Mouse (Mus musculus) midbrain, embryonic 10.5 days (tissue): ENCODE results near the gene Plekhh2. TPM values are rescaled to one million over a fixed set of nuclear protein-coding genes. Genes with fewer than 3 reads are reported as not detected.
A peak's percentile ranks its signal among the peaks of the same experiment; 100 is the strongest.

Experiments
- DNase-seq: peaks from one replicate; pipeline ENCODE4 v3.0.0-alpha.2; 2017; ENCODE audit warnings: low spot score
- H3K27ac ChIP-seq: fragments of 300-500 bp; sonication (generic); replicated peaks from 2 replicates; pipeline ENCODE4 v1.5.1; 2016; ENCODE audit warnings: mild to moderate bottlenecking
- H3K27me3 ChIP-seq: fragments of 300-500 bp; sonication (generic); 2 replicates; pipeline ENCODE4 v1.6.1; 2016; ENCODE audit warnings: low read depth, mild to moderate bottlenecking; ENCODE audit not compliant: poor library complexity, severe bottlenecking
- H3K36me3 ChIP-seq: fragments of 300-500 bp; sonication (generic); 2 replicates; pipeline ENCODE4 v1.6.1; 2016; ENCODE audit warnings: mild to moderate bottlenecking, moderate library complexity
- H3K4me1 ChIP-seq: fragments of 300-500 bp; sonication (generic); 2 replicates; pipeline ENCODE4 v1.6.1; 2016
- H3K4me3 ChIP-seq: fragments of 300-500 bp; sonication (generic); 2 replicates; pipeline ENCODE4 v1.5.1; 2016; ENCODE audit warnings: mild to moderate bottlenecking, moderate library complexity
- H3K9me3 ChIP-seq: fragments of 300-500 bp; sonication (generic); replicated peaks from 2 replicates; pipeline ENCODE4 v1.6.1; 2016; ENCODE audit warnings: mild to moderate bottlenecking
- WGBS: fragments of 180-500 bp; shearing (Covaris S2); methylation state at CpG from one replicate; pipeline ENCODE4 v1.1.7; 2016; 5-methylcytosine and 5-hydroxymethylcytosine counted together
- polyA plus RNA-seq: library from polyadenylated mRNA; unstranded; fragments of >200 nt; fragmentation: Nextera tagmentation; extraction: Ambion mirVana; gene quantifications from 2 replicates; pipeline ENCODE4 v1.2.1, GENCODE M21; 2016

Gene Plekhh2
- polyA plus RNA-seq, 1 experiment from 2014 or later: 2.9 TPM

DNA sequence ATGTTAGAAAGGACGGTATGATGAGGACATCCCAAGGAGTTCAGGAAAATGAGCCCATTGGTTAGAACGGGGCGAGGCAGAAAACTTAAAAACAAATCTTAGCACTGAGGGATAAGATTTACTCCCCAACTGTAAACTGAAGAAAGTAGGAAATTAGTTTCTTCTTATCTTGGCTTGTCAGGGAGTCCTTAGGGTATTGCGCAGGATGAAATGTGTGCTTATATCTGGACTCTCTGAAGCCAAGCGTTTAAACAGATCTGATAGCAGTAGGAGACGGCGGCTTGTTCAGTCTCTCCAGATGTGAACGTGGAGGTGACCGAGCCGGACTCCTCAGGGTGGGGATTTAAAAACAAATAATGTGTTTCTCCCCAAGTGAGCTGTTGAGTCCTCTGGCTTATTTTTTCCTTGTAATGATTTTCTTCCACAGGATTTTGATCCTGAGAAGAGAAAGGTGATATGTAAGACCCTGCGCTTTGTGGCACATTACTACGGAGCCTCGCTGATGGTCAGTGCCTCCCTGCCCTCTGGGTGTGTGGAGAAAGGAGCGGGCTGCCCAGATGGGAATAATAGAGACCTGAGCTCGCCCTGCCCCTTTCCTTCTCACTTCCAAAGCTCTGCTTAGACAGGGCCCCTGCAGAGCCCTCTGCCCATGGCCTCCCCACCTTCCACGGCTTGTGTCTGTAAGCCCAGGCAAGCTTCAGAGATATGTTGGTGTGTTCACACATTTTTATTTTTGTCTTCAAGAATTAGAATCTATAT is 132.8 kb downstream of the Plekhh2 start:
- DNase-seq: peak; percentile 26
- H3K4me3 ChIP-seq: no peak overlapping the region
- peaks cover 34% of the 10 kb centered on the region for H3K4me1 ChIP-seq
- H3K36me3 ChIP-seq: no peaks in the 10 kb centered on the region
- no peaks in the 10 kb centered on the region for H3K27me3 ChIP-seq
- H3K27ac ChIP-seq: peak overlapping the region; percentile 50
- no peaks in the 10 kb centered on the region for H3K9me3 ChIP-seq
- WGBS: 57% methylated on average over 16 of the region's 16 CpGs

DNA sequence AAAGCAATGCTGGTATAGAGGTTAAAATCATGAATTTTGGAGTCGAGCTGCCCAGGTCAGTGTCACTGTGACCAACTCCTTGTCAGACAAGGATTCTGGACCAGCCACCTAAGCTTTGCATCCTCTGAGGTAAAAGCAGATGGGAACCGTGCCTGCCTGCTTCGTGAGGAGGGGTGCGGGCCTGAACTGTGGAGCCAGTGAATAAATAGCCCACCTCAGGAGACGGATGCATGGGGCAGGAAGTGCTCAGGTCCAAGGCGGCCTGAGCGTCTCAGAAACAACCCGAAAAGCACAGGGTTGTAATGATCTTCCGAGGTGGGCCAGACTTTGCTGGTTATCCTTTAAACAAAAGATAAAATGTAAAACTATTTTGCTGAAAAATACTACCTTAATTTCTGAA is 133.4 kb downstream of the Plekhh2 start:
- 0 out of 2 replicates have a peak, but pooled peaks cover under 1% of the 10 kb centered on the region for H3K36me3 ChIP-seq
- 26% methylated on average over 9 of the region's 9 CpGs for WGBS
- no peaks in the 10 kb centered on the region for H3K9me3 ChIP-seq
- H3K27me3 ChIP-seq: no peaks in the 10 kb centered on the region
- peaks cover 29% of the 10 kb centered on the region for H3K4me1 ChIP-seq
- H3K4me3 ChIP-seq: no peak overlapping the region
- DNase-seq: no peak
- peak overlapping the region; percentile 50; the same call in 1 of the 2 replicates for H3K27ac ChIP-seq

DNA sequence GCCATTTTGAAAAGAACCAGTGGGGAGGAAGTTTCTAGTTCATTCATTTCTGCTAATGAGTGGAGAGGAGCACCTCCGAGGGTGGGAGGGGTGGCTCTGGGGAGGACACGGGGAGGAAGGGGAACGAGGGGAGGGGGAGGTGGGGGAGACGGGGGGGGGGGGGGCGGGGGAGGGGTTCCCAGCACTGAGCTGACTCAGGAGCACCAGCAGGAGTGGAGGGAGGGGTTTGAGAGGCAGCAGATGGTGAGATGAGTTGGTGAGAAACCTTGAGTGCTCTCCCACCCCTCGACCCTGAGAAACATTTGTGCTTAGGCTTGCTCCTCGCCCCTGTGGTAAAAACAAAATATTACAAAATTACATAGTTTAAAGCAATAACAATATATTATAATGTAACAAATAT is 134.2 kb downstream of the Plekhh2 start:
- 0 out of 2 replicates have a peak, but pooled peaks cover 2% of the 10 kb centered on the region for H3K36me3 ChIP-seq
- H3K27ac ChIP-seq: no peak overlapping the region; the same call in 1 of the 2 replicates
- H3K27me3 ChIP-seq: no peaks in the 10 kb centered on the region
- no peak overlapping the region for H3K4me3 ChIP-seq
- WGBS: 33% methylated on average over 5 of the region's 7 CpGs
- H3K9me3 ChIP-seq: no peaks in the 10 kb centered on the region
- peaks cover 28% of the 10 kb centered on the region for H3K4me1 ChIP-seq
- DNase-seq: peak; percentile 29

DNA sequence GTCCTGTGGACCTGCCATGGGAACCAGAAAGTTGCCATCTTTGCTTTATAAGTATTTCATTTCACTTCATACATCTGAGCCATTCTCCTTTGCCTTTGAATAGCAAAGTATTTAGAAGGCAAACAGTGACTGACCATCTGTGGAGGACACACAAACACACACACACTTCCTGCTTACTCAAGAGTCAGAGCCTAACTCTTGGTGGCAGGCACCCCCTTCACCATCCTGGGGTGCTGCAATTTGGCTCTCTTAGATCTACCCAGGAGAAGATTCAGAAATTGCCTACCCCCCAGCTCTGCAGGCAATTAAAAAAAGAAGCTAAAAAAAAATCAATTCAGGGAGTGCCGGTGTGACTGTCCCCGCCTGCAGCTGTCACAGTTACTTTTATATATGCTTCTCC is 134.8 kb downstream of the Plekhh2 start:
- 0 out of 2 replicates have a peak, but pooled peaks cover 2% of the 10 kb centered on the region for H3K36me3 ChIP-seq
- no peaks in the 10 kb centered on the region for H3K9me3 ChIP-seq
- H3K27me3 ChIP-seq: no peaks in the 10 kb centered on the region
- no peak for DNase-seq
- H3K4me3 ChIP-seq: no peak overlapping the region
- 0 out of 2 replicates have a peak overlapping the region, but pooled peaks have one; percentile 46 for H3K27ac ChIP-seq
- WGBS: 76% methylated on average over 2 of the region's 2 CpGs
- H3K4me1 ChIP-seq: peaks cover 28% of the 10 kb centered on the region

DNA sequence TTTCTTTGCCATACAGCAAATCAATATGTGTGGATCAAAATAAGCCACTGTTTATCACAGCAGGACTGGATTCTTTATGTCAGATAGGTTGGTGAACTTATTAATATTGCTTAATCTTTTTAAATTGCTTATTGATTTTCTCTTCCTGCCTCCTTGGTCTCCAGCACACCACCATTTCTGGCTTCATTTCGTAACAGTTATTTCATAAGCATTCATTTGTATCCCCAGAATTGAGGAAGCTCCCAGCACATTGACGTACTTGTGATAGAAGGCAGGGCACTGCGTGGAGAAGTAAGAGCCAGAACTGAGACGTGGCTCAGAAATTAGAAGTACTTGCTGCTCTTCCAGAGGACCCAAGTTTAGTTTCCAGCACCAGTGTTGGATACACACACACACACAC is 135.9 kb downstream of the Plekhh2 start:
- Histone ChIP-seq H3K36me3 (peaks cover 2% of the 10 kb centered on the region; the same call in 1 of the 2 replicates), H3K9me3 (no peaks in the 10 kb centered on the region), H3K4me1 (peaks cover 28% of the 10 kb centered on the region), H3K27ac (no peak overlapping the region), H3K4me3 (no peak overlapping the region), H3K27me3 (no peaks in the 10 kb centered on the region)
- no peak for DNase-seq
- WGBS: 91% methylated on average over 4 of the region's 4 CpGs

DNA sequence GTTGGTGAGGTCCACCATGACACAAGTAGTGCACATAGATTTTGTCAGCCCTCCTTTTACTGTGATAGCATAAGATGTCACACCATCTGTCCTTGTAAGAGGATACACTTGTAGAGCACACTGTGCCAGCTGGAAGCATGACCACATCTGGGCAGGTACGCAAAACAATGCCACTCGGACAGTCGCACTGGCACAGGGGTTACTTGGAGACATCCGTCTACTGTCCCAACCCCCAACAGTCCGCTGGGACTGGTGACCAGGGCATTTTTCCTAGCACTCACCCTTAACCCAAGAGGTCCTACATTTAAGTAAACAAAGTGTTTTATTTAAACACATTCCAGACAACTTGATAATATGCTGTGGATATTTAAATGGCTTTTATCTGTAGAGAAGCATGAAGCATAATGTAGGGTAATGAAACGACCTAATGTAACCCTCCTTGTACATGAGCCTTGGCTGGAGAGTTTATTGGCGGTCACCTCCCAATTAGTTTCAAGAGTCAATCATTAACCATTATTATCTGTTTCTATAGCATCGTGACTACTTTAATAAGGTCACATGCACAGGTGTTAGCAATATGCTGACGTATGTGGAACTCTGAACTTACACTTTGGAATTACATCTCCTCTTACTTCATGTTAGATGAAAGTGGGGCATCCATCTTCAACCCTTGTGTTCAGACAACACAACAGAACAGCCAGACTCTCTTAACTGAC is 138.8 kb downstream of the Plekhh2 start:
- Histone ChIP-seq H3K4me3 (no peak overlapping the region), H3K27ac (no peak overlapping the region), H3K4me1 (peaks cover 11% of the 10 kb centered on the region), H3K36me3 (peaks cover 2% of the 10 kb centered on the region; the same call in 1 of the 2 replicates), H3K9me3 (no peaks in the 10 kb centered on the region), H3K27me3 (no peaks in the 10 kb centered on the region)
- no peak for DNase-seq
- 96% methylated on average over 9 of the region's 9 CpGs for WGBS

DNA sequence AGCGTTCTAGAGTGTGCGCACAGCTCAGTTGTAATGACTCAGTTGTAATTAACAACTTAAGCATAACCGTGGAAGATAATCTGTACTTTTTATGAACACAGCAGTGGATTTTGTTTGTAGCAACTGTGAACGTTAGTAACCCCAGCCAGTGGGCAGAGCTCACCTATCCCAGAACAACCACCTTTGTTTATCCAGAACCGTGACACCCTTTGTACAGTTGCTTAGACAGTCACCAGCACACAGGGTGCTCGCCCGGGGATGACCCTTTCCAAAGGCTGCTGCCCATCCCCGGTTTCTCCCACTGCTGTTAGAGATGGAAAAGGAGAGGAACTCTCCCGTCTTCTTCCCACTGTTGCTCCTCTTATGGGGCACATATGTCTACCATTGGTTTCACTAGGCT is 141.8 kb downstream of the Plekhh2 start:
- Histone ChIP-seq H3K9me3 (no peaks in the 10 kb centered on the region), H3K27ac (no peak overlapping the region), H3K27me3 (no peaks in the 10 kb centered on the region), H3K4me3 (no peak overlapping the region), H3K36me3 (peaks cover 2% of the 10 kb centered on the region; the same call in 1 of the 2 replicates), H3K4me1 (peaks cover 11% of the 10 kb centered on the region)
- WGBS: 90% methylated on average over 9 of the region's 9 CpGs
- no peak for DNase-seq

DNA sequence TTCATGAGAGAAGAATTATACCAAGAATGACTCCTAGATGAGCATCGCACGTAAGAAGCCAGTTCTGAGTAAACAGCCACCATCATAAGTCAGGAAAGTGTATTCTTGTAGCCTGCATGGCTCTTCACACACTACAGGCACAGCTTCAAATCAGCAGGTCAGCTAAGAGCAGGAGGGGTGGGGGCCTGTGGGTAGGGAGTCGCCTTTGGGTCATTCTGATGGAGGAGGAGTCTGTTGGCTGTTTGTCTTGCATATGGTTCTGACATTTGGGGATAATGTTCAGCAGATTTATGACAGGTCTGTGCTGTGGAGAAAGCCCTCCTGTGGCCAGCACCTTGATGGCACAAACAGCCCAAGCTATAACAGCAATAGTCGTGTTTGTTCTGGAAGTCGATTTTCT is 144.5 kb downstream of the Plekhh2 start:
- WGBS: 79% methylated on average over 5 of the region's 5 CpGs

DNA sequence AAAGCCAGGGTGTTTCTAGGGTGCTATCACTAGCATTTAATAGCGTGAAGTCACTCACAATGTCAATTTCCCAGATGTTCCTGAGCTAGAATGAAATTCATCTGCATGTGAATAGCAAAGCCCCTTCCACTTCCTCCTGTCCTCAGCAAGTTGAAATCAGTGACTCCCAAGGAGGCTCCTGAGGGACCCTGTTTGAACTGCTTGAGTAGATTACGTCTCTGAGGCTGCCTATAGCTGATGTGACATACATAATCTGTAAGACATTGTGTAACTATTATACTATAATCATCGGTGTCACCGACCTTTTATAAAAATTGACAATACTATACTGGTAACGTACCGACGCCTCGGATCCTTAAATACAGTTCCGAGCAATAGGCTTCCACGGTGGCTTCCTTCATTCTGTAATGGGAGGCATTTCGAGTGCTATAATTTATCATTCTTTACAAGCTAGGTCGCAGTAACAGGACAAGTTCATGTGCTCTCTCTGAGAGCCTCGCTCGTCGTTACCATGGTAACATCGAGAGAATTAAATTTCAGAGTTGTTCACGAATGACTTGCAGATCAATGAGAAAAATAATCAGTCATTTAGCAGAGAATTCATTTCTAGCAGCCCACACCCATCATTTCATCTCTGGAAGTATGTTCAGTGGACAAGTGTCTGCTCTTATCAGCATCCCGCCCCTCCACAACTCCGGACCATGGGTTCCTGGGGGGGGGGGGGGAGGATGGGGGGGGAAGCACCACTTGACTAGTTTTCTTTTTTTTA is 145.1 kb downstream of the Plekhh2 start:
- H3K4me1 ChIP-seq: peaks cover 11% of the 10 kb centered on the region
- no peak for DNase-seq
- no peak overlapping the region for H3K4me3 ChIP-seq
- WGBS: 84% methylated on average over 19 of the region's 19 CpGs
- no peaks in the 10 kb centered on the region for H3K27me3 ChIP-seq
- no peaks in the 10 kb centered on the region; the same call in 1 of the 2 replicates for H3K36me3 ChIP-seq
- no peaks in the 10 kb centered on the region for H3K9me3 ChIP-seq
- no peak overlapping the region for H3K27ac ChIP-seq

More for the DNA sequence above, 144.5 kb downstream of the Plekhh2 start:
- Histone ChIP-seq H3K36me3 (no peaks in the 10 kb centered on the region; the same call in 1 of the 2 replicates), H3K4me1 (peaks cover 11% of the 10 kb centered on the region), H3K4me3 (no peak overlapping the region), H3K27ac (no peak overlapping the region), H3K9me3 (no peaks in the 10 kb centered on the region), H3K27me3 (no peaks in the 10 kb centered on the region)
- no peak for DNase-seq

DNA sequence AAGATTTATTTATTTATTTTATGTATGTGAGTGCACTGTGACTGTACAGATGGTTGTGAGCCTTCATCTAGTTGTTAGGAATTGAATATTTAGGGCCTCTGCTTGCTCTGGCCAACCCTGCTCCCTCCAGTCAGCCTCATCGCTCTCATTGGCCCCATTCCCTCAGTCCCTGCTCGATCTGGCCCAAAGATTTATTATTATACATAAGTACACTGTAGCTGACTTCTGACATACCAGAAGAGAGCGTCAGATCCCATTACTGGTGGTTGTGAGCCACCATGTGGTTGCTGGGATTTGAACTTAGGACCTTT is 145.7 kb downstream of the Plekhh2 start:
- H3K27ac ChIP-seq: no peak overlapping the region
- H3K36me3 ChIP-seq: no peaks in the 10 kb centered on the region; the same call in 1 of the 2 replicates
- DNase-seq: no peak
- peaks cover 11% of the 10 kb centered on the region for H3K4me1 ChIP-seq
- no peaks in the 10 kb centered on the region for H3K27me3 ChIP-seq
- 89% methylated on average over 3 of the region's 3 CpGs for WGBS
- H3K9me3 ChIP-seq: no peaks in the 10 kb centered on the region
- no peak overlapping the region for H3K4me3 ChIP-seq

DNA sequence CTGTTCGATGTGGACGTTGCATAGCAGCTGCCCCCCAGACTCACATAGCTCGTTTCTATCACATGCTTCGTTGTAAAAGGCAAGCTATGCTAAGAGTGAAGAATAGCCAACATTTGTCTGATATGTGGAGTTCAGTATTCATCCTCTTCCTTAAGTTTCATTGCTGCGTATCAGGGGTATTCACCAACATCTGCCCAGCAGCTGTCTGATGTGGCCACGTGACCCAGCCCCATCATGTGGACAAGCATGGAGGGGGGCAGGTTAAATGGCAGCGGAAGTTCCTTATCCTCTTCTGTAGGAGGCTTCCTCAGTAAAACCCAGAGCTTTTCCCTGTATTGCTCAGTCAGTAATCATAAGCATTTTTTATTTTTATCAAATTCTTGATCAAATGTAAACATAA is 146.1 kb downstream of the Plekhh2 start:
- Histone ChIP-seq H3K27me3 (no peaks in the 10 kb centered on the region), H3K36me3 (no peaks in the 10 kb centered on the region), H3K4me1 (peaks cover 11% of the 10 kb centered on the region), H3K27ac (no peak overlapping the region), H3K4me3 (no peak overlapping the region), H3K9me3 (no peaks in the 10 kb centered on the region)
- DNase-seq: no peak
- WGBS: 81% methylated on average over 7 of the region's 7 CpGs

DNA sequence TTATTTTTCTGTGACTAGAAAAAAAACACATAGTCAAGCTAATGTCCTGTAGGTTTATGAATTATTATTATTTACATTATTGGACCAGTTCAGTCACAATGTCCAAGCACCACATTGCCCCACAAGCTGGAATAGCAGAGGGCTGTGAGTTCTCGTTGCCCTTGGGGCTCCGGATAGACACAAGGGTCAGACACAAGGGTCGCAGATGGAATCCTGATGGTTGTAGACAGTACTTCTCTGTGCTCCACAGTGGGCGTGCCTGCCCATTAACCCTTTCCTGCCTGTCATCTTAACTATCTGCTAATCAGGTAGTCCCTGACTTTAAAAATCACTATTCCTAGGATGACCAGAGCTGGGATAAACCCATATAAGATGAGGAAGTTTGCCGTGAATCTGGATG is 146.5 kb downstream of the Plekhh2 start:
- no peak for DNase-seq
- no peaks in the 10 kb centered on the region for H3K9me3 ChIP-seq
- WGBS: 52% methylated on average over 5 of the region's 5 CpGs
- H3K4me1 ChIP-seq: peaks cover 11% of the 10 kb centered on the region
- no peak overlapping the region for H3K27ac ChIP-seq
- H3K4me3 ChIP-seq: no peak overlapping the region
- H3K27me3 ChIP-seq: no peaks in the 10 kb centered on the region
- H3K36me3 ChIP-seq: no peaks in the 10 kb centered on the region
